Mouse (Mus musculus) bone marrow macrophage, adult 2 months (primary cell): ENCODE data around the gene Sirt2.

Source experiments
- CTCF ChIP-seq: IDR thresholded peaks from 2 replicates; pipeline ENCODE4 v1.5.1; 2012; ENCODE audit warnings: low read depth, mild to moderate bottlenecking, low read length, moderate library complexity
- POLR2A ChIP-seq: IDR thresholded peaks from 2 replicates; pipeline ENCODE4 v1.6.1; 2012; ENCODE audit warnings: mild to moderate bottlenecking, low read depth, low read length, borderline replicate concordance

- TF ChIP-seq POLR2A (no peak), CTCF (no peak)
Measured at GRCm38 (mm10) chr7:28787884-28788283, 21.3 kb downstream of the Sirt2 start.
